Mouse (Mus musculus) embryonic facial prominence, embryonic 12.5 days (tissue): ENCODE data around the gene Figla. TPM values are rescaled to one million over a fixed set of nuclear protein-coding genes. Genes with fewer than 3 reads are reported as not detected.
"Not testable (repeated sequence)": the region's sequence is repeated elsewhere in the genome, so short reads cannot be mapped to it uniquely, and the experiment has no call there.

ENCODE experiments used
- ATAC-seq: fragments of 200-750 bp; cut with Nextera tagmentation; 2 replicates; pipeline ENCODE4 v1.8.0; 2017; ENCODE audit not compliant: insufficient number of reproducible peaks, insufficient read depth, low FRiP score, low TSS enrichment
- H3K27ac ChIP-seq: fragments of 300-500 bp; sonication (generic); 2 replicates; pipeline ENCODE4 v1.5.1; 2016; ENCODE audit warnings: mild to moderate bottlenecking
- H3K27me3 ChIP-seq: fragments of 300-500 bp; sonication (generic); 2 replicates; pipeline ENCODE4 v1.6.1; 2016; ENCODE audit warnings: mild to moderate bottlenecking, moderate library complexity
- H3K36me3 ChIP-seq: fragments of 300-500 bp; sonication (generic); 2 replicates; pipeline ENCODE4 v1.6.1; 2016; ENCODE audit warnings: mild to moderate bottlenecking
- H3K4me1 ChIP-seq: fragments of 300-500 bp; sonication (generic); 2 replicates; pipeline ENCODE4 v1.6.1; 2016
- H3K4me2 ChIP-seq: fragments of 300-500 bp; sonication (generic); replicated peaks from 2 replicates; pipeline ENCODE4 v1.6.1; 2016; ENCODE audit warnings: mild to moderate bottlenecking, moderate library complexity
- H3K4me3 ChIP-seq: fragments of 300-500 bp; sonication (generic); 2 replicates; pipeline ENCODE4 v1.5.1; 2016; ENCODE audit warnings: mild to moderate bottlenecking
- H3K9ac ChIP-seq: fragments of 300-500 bp; sonication (generic); 2 replicates; pipeline ENCODE4 v1.6.1; 2016; ENCODE audit warnings: mild to moderate bottlenecking, moderate library complexity
- H3K9me3 ChIP-seq: fragments of 300-500 bp; sonication (generic); 2 replicates; pipeline ENCODE4 v1.6.1; 2016; ENCODE audit warnings: mild to moderate bottlenecking, moderate library complexity
- WGBS: fragments of 180-500 bp; shearing (Covaris S2); methylation state at CpG from one replicate; pipeline ENCODE4 v1.1.7; 2016; 5-methylcytosine and 5-hydroxymethylcytosine counted together
- polyA plus RNA-seq: library from polyadenylated mRNA; unstranded; fragments of >200 nt; fragmentation: Nextera tagmentation; extraction: Ambion mirVana; gene quantifications from 2 replicates; pipeline ENCODE4 v1.2.1, GENCODE M21; 2016

Figla gene
- polyA plus RNA-seq, 1 experiment from 2014 or later: not detected

DNA sequence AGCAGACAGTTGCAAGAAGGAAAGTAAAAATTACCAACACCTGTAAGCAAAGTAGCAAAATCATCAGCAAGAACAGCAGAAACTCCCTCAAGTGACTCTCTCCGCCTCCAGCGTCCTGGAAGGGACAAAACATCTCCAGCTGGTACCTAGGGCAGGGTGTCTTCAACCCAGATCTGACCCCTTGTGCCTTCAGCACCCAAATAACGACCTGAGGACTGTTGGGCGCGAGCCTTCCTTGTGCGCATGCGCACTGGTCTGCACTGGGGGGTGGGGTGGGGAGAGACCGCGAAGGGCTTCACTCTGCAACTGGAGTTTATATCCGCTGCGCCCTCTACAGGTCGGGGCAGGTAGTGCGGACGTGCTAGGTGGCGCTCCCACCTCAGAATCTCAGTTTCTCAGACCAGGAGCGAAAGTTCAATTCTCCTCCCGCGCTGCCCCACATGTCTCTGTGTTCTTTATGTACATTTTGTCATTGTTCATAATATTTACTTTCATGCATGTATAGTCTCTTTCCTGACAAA is 12.5 kb upstream of the Figla start:
- WGBS: 74% methylated on average over 18 of the region's 18 CpGs
- Histone ChIP-seq H3K9me3 (no peaks in the 10 kb centered on the region), H3K36me3 (no peaks in the 10 kb centered on the region), H3K27me3 (no peaks in the 10 kb centered on the region), H3K4me3 (no peak overlapping the region), H3K4me1 (no peaks in the 10 kb centered on the region), H3K27ac (no peak overlapping the region), H3K9ac (no peak overlapping the region), H3K4me2 (no peak overlapping the region)
- ATAC-seq: no peak

DNA sequence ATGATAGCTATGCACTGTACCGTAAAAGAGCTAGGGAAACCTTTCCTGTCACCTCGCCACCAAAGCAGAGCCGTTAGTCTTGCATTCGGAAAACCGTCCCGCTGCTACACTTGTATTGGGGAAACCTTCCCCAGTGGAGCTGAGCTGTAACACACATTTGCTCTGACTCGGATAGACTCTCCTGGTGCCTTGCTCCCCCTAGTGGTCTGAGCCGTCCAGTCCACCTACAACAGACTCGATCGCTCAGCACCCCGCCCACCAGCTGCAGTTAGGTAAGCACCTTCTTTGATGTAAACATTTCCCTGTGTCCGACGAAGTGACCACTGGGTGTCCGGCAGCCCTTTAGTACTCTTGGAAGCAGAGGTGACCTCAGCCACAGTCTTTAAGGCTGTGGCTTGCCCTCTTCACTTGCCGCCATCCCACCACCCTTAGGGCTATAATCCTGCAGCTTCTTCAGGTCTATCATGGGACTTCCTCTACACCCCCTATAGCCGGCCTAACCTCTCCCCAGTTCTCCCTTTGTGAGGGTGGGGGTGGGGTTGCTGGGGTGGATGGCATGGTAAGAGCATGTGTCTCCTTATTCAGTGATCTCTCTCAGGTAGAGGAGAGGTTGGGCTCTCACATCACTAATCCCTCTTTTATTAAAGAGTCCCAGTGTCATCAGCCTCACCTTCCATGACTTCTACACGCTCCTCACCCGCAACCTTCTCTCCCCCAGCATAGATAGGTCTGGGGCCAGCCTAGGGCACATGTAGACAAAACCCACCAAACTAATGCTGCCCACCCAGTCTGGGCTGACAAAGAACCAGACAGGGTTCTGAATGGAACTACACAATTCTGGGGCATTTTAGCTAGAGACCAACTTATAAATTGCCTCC is 11.5 kb upstream of the Figla start:
- H3K4me3 ChIP-seq: no peak overlapping the region
- WGBS: 14% methylated on average over 18 of the region's 18 CpGs
- ATAC-seq: no peak

DNA sequence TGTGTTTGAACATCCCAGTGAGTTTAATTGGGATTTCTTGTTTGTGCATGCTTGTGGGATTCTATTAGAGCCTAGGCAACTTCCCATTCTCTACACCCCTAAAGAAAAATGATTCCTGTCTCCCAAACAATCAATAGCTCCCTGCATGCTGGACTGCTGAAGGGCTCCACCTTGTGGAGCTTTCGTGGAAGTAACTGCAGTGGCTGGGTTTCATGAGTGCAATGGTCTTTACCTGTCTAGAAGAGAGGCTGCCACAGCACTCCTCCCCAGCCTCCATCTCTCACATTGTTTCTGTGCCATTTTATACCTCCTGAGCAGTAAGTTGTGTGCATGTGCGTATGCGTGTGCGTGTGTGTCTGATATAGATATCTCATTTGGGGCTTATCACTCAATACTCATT is 6.0 kb upstream of the Figla start:
- ATAC-seq: no peak
- Histone ChIP-seq H3K9me3 (no peaks in the 10 kb centered on the region), H3K27ac (no peak overlapping the region), H3K36me3 (no peaks in the 10 kb centered on the region), H3K4me2 (no peak overlapping the region), H3K27me3 (no peaks in the 10 kb centered on the region), H3K4me1 (no peaks in the 10 kb centered on the region), H3K4me3 (no peak overlapping the region), H3K9ac (no peak overlapping the region)
- WGBS: 35% methylated on average over 4 of the region's 4 CpGs

More for the DNA sequence above, 11.5 kb upstream of the Figla start:
- no peaks in the 10 kb centered on the region for H3K36me3 ChIP-seq
- H3K9me3 ChIP-seq: no peaks in the 10 kb centered on the region
- H3K27ac ChIP-seq: no peak overlapping the region
- no peak overlapping the region for H3K9ac ChIP-seq
- no peaks in the 10 kb centered on the region for H3K4me1 ChIP-seq
- H3K27me3 ChIP-seq: no peaks in the 10 kb centered on the region
- H3K4me2 ChIP-seq: peak overlapping the region; percentile 39

DNA sequence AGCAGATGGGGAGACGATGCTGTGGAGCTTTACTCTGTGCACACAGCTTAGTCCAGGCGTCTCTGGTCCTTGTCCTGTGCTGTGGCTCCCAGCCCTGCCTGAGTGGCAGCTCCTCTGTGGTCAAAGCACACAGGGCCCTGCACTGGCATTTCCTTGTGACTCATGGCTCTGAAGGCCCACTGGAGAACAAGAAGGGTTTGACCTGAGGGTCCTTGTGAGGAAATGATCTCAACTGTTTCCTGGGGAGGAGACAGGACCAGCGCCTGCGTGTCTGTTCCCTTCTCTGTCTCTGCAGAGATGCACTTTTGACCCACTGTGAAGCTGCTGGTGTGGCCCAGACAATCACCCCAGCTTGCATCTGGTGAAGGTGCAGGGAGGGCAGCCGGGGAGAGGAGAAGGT is 1.2 kb upstream of the Figla start:
- H3K4me3 ChIP-seq, H3K9me3 ChIP-seq, H3K27me3 ChIP-seq, H3K36me3 ChIP-seq, H3K9ac ChIP-seq, H3K4me2 ChIP-seq, ATAC-seq, H3K4me1 ChIP-seq, H3K27ac ChIP-seq: not testable (repeated sequence)
- 66% methylated on average over 5 of the region's 5 CpGs for WGBS

DNA sequence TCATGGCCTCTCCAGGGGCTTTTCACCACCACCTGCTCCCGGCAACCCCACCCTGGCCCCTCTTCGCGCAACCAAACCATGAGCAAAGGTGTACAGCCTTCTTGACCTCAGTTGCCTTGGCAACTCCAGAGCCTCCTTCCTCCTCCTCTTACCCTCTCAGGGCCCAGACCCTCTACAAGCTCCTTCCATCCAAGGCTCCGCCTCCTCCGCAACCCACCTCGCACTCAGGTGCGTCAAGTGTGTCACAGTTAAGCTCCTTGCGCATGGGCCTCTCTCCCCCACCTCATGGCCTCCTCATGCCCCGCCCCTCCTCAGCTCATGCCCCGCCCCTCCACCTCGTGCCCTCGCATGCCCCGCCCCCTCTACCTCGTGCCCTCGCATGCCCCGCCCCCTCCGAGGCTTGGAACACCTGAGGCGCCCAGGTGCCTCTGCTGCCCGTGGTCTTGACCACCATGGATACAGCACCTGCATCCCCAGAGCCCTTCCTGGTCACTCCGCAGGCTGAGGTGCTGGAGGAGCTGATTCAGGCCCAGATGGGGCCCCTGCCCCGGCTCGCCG is 901 bp downstream of the Figla start:
- Histone ChIP-seq H3K4me2 (no peak overlapping the region), H3K9me3 (no peaks in the 10 kb centered on the region), H3K36me3 (no peaks in the 10 kb centered on the region), H3K9ac (no peak overlapping the region), H3K27ac (no peak overlapping the region), H3K4me1 (no peaks in the 10 kb centered on the region), H3K4me3 (no peak overlapping the region), H3K27me3 (no peaks in the 10 kb centered on the region)
- no peak; the same call in 1 of the 2 replicates for ATAC-seq
- 86% methylated on average over 23 of the region's 23 CpGs for WGBS

DNA sequence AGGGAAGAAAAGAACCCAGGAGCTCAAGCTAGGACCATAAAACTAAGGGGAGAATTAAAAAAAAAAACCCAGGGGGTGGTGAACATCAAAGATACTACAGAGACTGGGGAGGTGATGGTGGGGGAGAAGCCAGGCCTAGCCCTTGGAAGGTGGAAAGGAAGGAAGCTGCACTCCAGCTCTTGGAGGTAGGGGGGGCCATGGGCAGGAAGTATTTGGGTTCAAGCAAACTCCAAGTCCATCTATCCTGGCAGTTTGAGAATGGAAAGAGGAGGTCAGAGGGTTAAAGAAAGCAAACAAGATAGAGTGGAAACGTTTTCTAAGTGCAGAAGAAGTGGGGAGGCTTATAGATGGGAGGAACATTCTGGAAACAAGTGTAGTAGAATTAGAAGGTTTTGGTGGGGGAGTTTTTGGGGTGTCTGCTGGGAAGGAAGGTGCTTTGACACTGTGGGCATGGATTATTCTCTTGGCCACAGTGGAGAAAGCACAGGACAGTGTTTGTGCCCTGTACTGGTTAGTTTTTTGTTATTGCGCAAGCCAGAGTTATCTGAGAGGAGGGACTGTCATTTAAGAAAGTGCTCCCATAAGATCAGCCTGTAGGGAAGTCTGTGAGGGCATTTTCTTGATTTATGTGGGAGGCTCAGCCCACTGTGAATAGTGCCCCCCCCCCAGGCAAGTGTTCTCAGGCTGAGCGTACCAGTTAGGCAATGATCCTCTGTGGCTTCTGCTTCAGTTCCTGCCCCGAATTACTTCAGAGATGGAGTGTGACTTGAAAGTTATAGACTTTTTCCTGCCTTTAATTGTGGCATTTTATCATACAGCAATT is 3.7 kb downstream of the Figla start:
- WGBS: 60% methylated on average over 4 of the region's 4 CpGs
- H3K36me3 ChIP-seq: no peaks in the 10 kb centered on the region
- H3K27me3 ChIP-seq: no peaks in the 10 kb centered on the region
- no peak for ATAC-seq
- no peaks in the 10 kb centered on the region for H3K4me1 ChIP-seq
- no peak overlapping the region for H3K27ac ChIP-seq
- no peaks in the 10 kb centered on the region for H3K9me3 ChIP-seq
- H3K9ac ChIP-seq: no peak overlapping the region
- no peak overlapping the region for H3K4me3 ChIP-seq
- H3K4me2 ChIP-seq: no peak overlapping the region

DNA sequence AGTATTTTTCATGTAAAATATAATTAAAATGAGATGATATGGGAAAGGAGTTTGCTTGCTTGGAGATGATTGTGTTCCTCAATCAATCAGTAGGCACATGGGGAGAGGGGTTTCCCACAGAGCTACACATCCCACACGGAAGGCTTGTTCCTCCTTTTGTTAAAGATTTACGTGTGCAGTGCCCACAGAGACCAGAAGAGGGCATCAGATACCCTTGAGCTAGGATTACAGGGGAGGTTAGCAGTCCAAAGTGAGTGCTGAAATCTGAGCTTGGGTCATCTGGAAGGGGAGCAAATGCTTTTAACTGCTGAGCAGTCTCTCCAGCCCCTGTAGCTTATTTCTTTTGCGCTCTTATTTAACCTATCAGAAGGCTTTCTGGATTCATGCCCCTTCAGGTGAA is 5.0 kb downstream of the Figla start:
- no peak for ATAC-seq
- WGBS: 27% methylated on average over 3 of the region's 3 CpGs

DNA sequence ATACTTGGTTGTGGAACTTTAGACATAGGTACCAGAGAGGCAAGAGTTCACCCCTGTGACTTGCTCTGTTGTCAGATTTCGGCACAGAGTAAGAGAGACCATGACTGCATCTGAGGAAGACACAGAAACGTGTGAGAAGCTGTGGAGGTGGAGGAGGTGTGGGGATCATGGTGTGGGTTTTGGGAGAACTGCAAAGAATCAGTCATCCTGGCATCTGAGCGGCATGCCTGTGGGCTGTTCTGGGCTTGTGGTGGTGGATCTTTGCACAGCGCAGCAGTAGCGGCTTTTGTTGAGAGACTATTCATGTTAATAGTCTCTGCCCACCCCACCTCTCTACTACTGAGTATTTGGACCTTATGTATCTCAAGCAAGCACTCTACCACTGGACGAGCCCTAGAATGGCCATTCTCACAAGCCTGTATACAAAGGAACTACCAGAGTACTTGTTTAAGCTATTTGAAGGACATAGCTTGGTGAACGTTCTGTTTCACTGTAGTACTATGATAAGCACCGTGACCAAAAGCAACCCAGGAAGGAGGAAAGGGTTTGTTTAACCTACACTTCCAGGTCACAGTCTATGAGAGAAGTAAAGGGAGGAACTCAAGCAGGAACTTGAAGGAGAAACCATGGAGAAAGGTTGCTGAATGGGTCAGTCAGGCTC is 10.8 kb downstream of the Figla start:
- no peak for ATAC-seq
- Histone ChIP-seq H3K4me3 (no peak overlapping the region), H3K4me1 (0 out of 2 replicates have a peak, but pooled peaks cover 5% of the 10 kb centered on the region), H3K36me3 (no peaks in the 10 kb centered on the region), H3K4me2 (no peak overlapping the region), H3K27me3 (peaks cover 17% of the 10 kb centered on the region), H3K27ac (no peak overlapping the region), H3K9ac (no peak overlapping the region), H3K9me3 (no peaks in the 10 kb centered on the region)
- WGBS: 88% methylated on average over 8 of the region's 8 CpGs

More for the DNA sequence above, 5.0 kb downstream of the Figla start:
- H3K36me3 ChIP-seq: no peaks in the 10 kb centered on the region
- H3K9ac ChIP-seq: no peak overlapping the region
- no peaks in the 10 kb centered on the region for H3K27me3 ChIP-seq
- H3K27ac ChIP-seq: no peak overlapping the region
- H3K9me3 ChIP-seq: no peaks in the 10 kb centered on the region
- H3K4me2 ChIP-seq: no peak overlapping the region
- no peaks in the 10 kb centered on the region for H3K4me1 ChIP-seq
- no peak overlapping the region for H3K4me3 ChIP-seq

DNA sequence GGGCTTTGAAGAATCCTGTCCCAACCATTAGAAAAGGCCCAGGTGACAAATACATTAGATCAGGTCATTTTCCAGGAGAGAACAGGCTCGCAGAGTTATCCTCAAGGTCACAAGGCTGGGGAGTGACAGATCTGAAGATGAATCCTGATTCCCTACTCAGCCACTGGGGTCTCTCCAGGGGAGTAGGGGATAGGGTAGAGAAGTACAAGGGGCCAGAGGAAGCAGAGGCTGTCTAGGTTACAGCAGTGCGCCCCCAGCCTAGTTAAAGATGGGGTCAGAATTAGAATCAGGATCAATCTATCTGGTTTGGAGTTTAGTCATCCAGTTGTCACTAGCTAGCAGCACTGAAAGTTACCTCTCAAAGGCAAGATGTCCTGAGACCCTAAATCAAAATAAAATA is 12.2 kb downstream of the Figla start:
- peak overlapping the region; percentile 92 for H3K4me2 ChIP-seq
- H3K4me1 ChIP-seq: 0 out of 2 replicates have a peak, but pooled peaks cover 5% of the 10 kb centered on the region
- peaks cover 17% of the 10 kb centered on the region for H3K27me3 ChIP-seq
- H3K9ac ChIP-seq: peak overlapping the region; percentile 72; the same call in 1 of the 2 replicates
- H3K4me3 ChIP-seq: peak overlapping the region; percentile 61
- no peak for ATAC-seq
- no peaks in the 10 kb centered on the region for H3K36me3 ChIP-seq
- no peak overlapping the region for H3K27ac ChIP-seq
- 60% methylated on average over 2 of the region's 2 CpGs for WGBS
- no peaks in the 10 kb centered on the region for H3K9me3 ChIP-seq

DNA sequence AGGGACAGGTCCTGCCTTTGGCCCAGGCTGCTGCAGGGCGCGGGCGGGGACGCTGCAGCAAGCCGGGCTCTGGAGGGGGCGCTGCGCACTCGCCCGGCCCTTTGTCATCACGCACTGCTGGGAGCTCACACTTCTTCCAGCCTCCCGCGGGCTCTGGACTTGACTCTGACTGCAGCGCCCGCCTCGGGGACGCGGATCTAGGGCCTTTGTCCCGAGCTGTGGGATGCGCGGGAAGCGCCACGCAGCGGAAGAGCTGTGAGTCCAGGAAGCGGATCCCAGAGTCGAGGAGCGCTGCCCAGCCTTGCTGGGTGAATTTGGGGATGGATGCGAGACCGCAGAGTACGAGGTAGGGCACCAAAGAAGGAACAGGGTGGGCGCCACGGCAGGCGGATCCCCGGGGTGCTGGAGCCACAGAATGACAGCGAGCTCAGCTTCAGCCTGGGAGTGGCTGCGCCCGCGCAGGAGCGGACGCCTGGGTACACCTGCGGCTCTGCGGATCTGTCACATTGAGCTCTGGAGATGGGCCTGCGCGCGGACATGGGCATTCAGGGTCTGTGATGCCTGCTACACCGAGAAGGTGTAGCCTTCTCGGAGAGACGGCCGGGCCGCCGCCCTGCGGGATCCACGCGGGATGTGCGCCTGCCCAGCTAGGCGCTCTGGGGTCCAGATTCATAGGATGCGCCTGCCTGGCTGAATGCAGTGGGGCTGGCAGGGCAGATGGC is 12.8 kb downstream of the Figla start, which contains the start of gene Add2:
Gene Add2, plus strand, starts transcription at position 81 of the 722 bp plus-strand sequence.
- 0 out of 2 replicates have a peak, but pooled peaks have one; percentile 35 for ATAC-seq
- Histone ChIP-seq H3K27ac (0 out of 2 replicates have a peak within 1 kb of the TSS, but pooled peaks have one; percentile 19), H3K4me2 (peak within 1 kb of the TSS; percentile 92), H3K4me1 (0 out of 2 replicates have a peak, but pooled peaks cover 5% of the 10 kb centered on the region), H3K4me3 (peak within 1 kb of the TSS; percentile 61), H3K27me3 (peaks cover 17% of the 10 kb centered on the region), H3K9ac (peak within 1 kb of the TSS; percentile 72), H3K36me3 (no peaks in the 10 kb centered on the region), H3K9me3 (no peaks in the 10 kb centered on the region)
- under 1% methylated on average over 56 of the region's 56 CpGs for WGBS
